ENCODE assay signal across 10 mouse cellular contexts in genomic region chr3:37757613-37758012, GRCm38 (mm10). TPM values are rescaled to one million over a fixed set of nuclear protein-coding genes. Genes with fewer than 3 reads are reported as not detected.
DNase-seq lines count a peak whose midpoint lies in the region; ATAC-seq and TF ChIP-seq lines count a peak whose summit lies in the region.
"Had no signal": no experiment of that assay in that cellular context is flagged by ENCODE, and none has a peak within 500 bp of the region (broad histone marks: within the 10 kb centered on the region; RNA-seq: fewer than 3 reads in every experiment).

No protein-coding gene starts in this region.

- TF ChIP-seq POLR2A in MEL (IDR thresholded peaks at IDR 0.05; ENCODE audit: control insufficient read depth in 1 of 2, insufficient read depth in 1 of 2, low read depth in 1 of 2, low read length in 2 of 2, poor library complexity in 1 of 2), result no peak

- 26% methylated on average over 4 of the region's 4 CpGs for WGBS in forebrain, embryonic 14.5 days
- WGBS in forebrain, embryonic 13.5 days, result 25% methylated on average over 4 of the region's 4 CpGs
- 29% methylated on average over 4 of the region's 4 CpGs for WGBS in kidney, embryonic 14.5 days
- 20% methylated on average over 4 of the region's 4 CpGs for WGBS in liver, embryonic 12.5 days (ENCODE audit: insufficient replicate concordance)

- peak overlapping the region; percentile 43 for H3K4me2 ChIP-seq in forebrain, embryonic 14.5 days (ENCODE audit: low read length)
- no peak overlapping the region; the same call in 1 of the 2 replicates for H3K4me2 ChIP-seq in forebrain, embryonic 13.5 days
- H3K4me2 ChIP-seq in kidney, embryonic 14.5 days (replicated peaks; ENCODE audit: low read depth, low read length), result peak overlapping the region; percentile 12; the same call in 1 of the 2 replicates
- peak overlapping the region; percentile 52 for H3K4me2 ChIP-seq in liver, embryonic 12.5 days

- no peak for TF ChIP-seq RAD21 in MEL (IDR thresholded peaks at IDR 0.05; ENCODE audit: low read depth, low read length)

- H3K27me3 ChIP-seq in forebrain, embryonic 14.5 days (replicated peaks; ENCODE audit: control insufficient read depth, insufficient read depth, low read length), result no peaks in the 10 kb centered on the region
- no peaks in the 10 kb centered on the region for H3K27me3 ChIP-seq in forebrain, embryonic 13.5 days
- H3K27me3 ChIP-seq in kidney, embryonic 14.5 days (ENCODE audit: control insufficient read depth, insufficient read depth, low read length), result no peaks in the 10 kb centered on the region
- H3K27me3 ChIP-seq in MEL (ENCODE audit: control insufficient read depth in 1 of 2, insufficient read depth in 2 of 2, low read length in 2 of 2), result no peaks in the 10 kb centered on the region
- no peaks in the 10 kb centered on the region for H3K27me3 ChIP-seq in liver, embryonic 12.5 days (replicated peaks)

- TF ChIP-seq CTCF in MEL (IDR thresholded peaks at IDR 0.05 in 2 of 3, conservative IDR thresholded peaks at IDR 0.05 in 1 of 3; ENCODE audit: control insufficient read depth in 1 of 3, insufficient read depth in 1 of 3, low read depth in 2 of 3, low read length in 3 of 3, poor library complexity in 1 of 3, severe bottlenecking in 1 of 3), result no peak

- H3K36me3 ChIP-seq in forebrain, embryonic 14.5 days (ENCODE audit: control insufficient read depth, insufficient read depth, low read length), result no peaks in the 10 kb centered on the region
- no peaks in the 10 kb centered on the region for H3K36me3 ChIP-seq in forebrain, embryonic 13.5 days (ENCODE audit: poor library complexity, severe bottlenecking)
- no peaks in the 10 kb centered on the region for H3K36me3 ChIP-seq in kidney, embryonic 14.5 days (ENCODE audit: control insufficient read depth, insufficient read depth, low read length)
- H3K36me3 ChIP-seq in MEL (ENCODE audit: control insufficient read depth in 1 of 2, insufficient read depth in 2 of 2, low read length in 2 of 2), result peaks cover 0 to 51% of the 10 kb centered on the region in 2 experiments; a peak in 2 of 4 replicates
- no peaks in the 10 kb centered on the region for H3K36me3 ChIP-seq in liver, embryonic 12.5 days
- H3K36me3 ChIP-seq: G1E had no signal

- no peak for DNase-seq in forebrain, embryonic 14.5 days (ENCODE audit: low spot score)
- no peak for DNase-seq in kidney, postnatal 36 days
- DNase-seq in MEL (ENCODE audit: low read depth, low spot score), result no peak
- DNase-seq in retina, postnatal 1 day, result no peak
- DNase-seq in thymus, adult 18-20 months, result no peak
- DNase-seq: right cerebral cortex, postnatal 14 days had no signal

- no peak for TF ChIP-seq EP300 in MEL (IDR thresholded peaks at IDR 0.05; ENCODE audit: low read depth in 1 of 2, low read length in 2 of 2)

- peaks cover 8% of the 10 kb centered on the region for H3K4me1 ChIP-seq in forebrain, embryonic 14.5 days (ENCODE audit: control insufficient read depth, insufficient read depth, low read length)
- peaks cover 17% of the 10 kb centered on the region for H3K4me1 ChIP-seq in forebrain, embryonic 13.5 days
- peaks cover 11% of the 10 kb centered on the region for H3K4me1 ChIP-seq in kidney, embryonic 14.5 days (ENCODE audit: control insufficient read depth, insufficient read depth, low read length)
- peaks cover 27 to 58% of the 10 kb centered on the region in 2 experiments for H3K4me1 ChIP-seq in MEL (ENCODE audit: control insufficient read depth in 1 of 2, insufficient read depth in 2 of 2, low read length in 2 of 2)
- H3K4me1 ChIP-seq in liver, embryonic 12.5 days, result peaks cover 55% of the 10 kb centered on the region

- H3K79me2 ChIP-seq in MEL (ENCODE audit: control insufficient read depth, insufficient read depth, low read length, poor library complexity), result no peaks in the 10 kb centered on the region

- no peak overlapping the region for H3K27ac ChIP-seq in forebrain, embryonic 14.5 days (ENCODE audit: low read depth, low read length)
- no peak overlapping the region for H3K27ac ChIP-seq in forebrain, embryonic 13.5 days
- no peak overlapping the region for H3K27ac ChIP-seq in kidney, embryonic 14.5 days (ENCODE audit: low read depth, low read length)
- peak overlapping the region; percentile 27; the same call in 1 of the 2 replicates for H3K27ac ChIP-seq in MEL (ENCODE audit: control insufficient read depth, low read depth, low read length)
- H3K27ac ChIP-seq in liver, embryonic 12.5 days, result no peak overlapping the region

- H3K4me3 ChIP-seq in forebrain, embryonic 14.5 days (ENCODE audit: low read depth, low read length), result no peak overlapping the region
- no peak overlapping the region for H3K4me3 ChIP-seq in forebrain, embryonic 13.5 days
- H3K4me3 ChIP-seq in kidney, embryonic 14.5 days (ENCODE audit: low read length), result no peak overlapping the region
- H3K4me3 ChIP-seq in MEL (ENCODE audit: control insufficient read depth in 1 of 2, insufficient read depth in 1 of 2, low read depth in 2 of 2, low read length in 2 of 2), result peak overlapping the region; percentile 26 to 32; a peak in 3 of 4 replicates
- no peak overlapping the region for H3K4me3 ChIP-seq in liver, embryonic 12.5 days

- no peak; the same call in 1 of the 2 replicates for ATAC-seq in forebrain, embryonic 14.5 days
- ATAC-seq in forebrain, embryonic 13.5 days, result no peak
- no peak for ATAC-seq in kidney, embryonic 14.5 days (ENCODE audit: low FRiP score, low TSS enrichment)
- no peak for ATAC-seq in liver, embryonic 12.5 days

- no peaks in the 10 kb centered on the region for H3K9me3 ChIP-seq in forebrain, embryonic 14.5 days (replicated peaks; ENCODE audit: control insufficient read depth, low read length)
- H3K9me3 ChIP-seq in forebrain, embryonic 13.5 days (replicated peaks), result no peaks in the 10 kb centered on the region
- no peaks in the 10 kb centered on the region for H3K9me3 ChIP-seq in kidney, embryonic 14.5 days (ENCODE audit: control insufficient read depth, low read length)
- H3K9me3 ChIP-seq in MEL (replicated peaks; ENCODE audit: insufficient read depth, low read length), result no peaks in the 10 kb centered on the region
- H3K9me3 ChIP-seq in liver, embryonic 12.5 days (replicated peaks), result no peaks in the 10 kb centered on the region

- no peak overlapping the region for H3K9ac ChIP-seq in forebrain, embryonic 14.5 days (ENCODE audit: low read length)
- H3K9ac ChIP-seq in forebrain, embryonic 13.5 days, result no peak overlapping the region
- H3K9ac ChIP-seq in kidney, embryonic 14.5 days (ENCODE audit: low read depth, low read length), result no peak overlapping the region
- no peak overlapping the region for H3K9ac ChIP-seq in MEL (ENCODE audit: control insufficient read depth, low read depth, low read length, poor library complexity, severe bottlenecking)
- H3K9ac ChIP-seq in liver, embryonic 12.5 days, result no peak overlapping the region

TF ChIP-seq in MEL, 35 proteins besides CTCF, POLR2A, EP300 and RAD21:
- TF ChIP-seq NELFE (IDR thresholded peaks at IDR 0.05; ENCODE audit: low read depth, low read length) (no peak), POLR2AphosphoS5 (IDR thresholded peaks at IDR 0.05; ENCODE audit: borderline replicate concordance, low read depth, low read length) (no peak), SMC3 (IDR thresholded peaks at IDR 0.05; ENCODE audit: low read depth, low read length) (no peak), TAL1 (IDR thresholded peaks at IDR 0.05; ENCODE audit: low read length) (no peak), USF1 (IDR thresholded peaks at IDR 0.05; ENCODE audit: low read depth, low read length) (no peak), BHLHE40 (IDR thresholded peaks at IDR 0.05; ENCODE audit: borderline replicate concordance, low read depth, low read length) (no peak), GABPA (IDR thresholded peaks at IDR 0.05; ENCODE audit: low read depth, low read length) (no peak), ELF1 (IDR thresholded peaks at IDR 0.05; ENCODE audit: low read depth, low read length) (no peak), GATA1 (IDR thresholded peaks at IDR 0.05; ENCODE audit: low read depth, low read length) (no peak), E2F4 (IDR thresholded peaks at IDR 0.05; ENCODE audit: borderline replicate concordance, low read depth, low read length) (no peak), MAZ (IDR thresholded peaks at IDR 0.05; ENCODE audit: low read depth, low read length) (no peak), TCF12 (IDR thresholded peaks at IDR 0.05; ENCODE audit: low read depth, low read length) (no peak), ZC3H11A (IDR thresholded peaks at IDR 0.05; ENCODE audit: low read depth, low read length) (no peak)

RNA-seq across cellular contexts. Expression of gene Gm5148, which starts 33.3 kb away (rescaled TPM):
- 7.4 and 8.8 TPM in 2 replicates for polyA plus RNA-seq in forebrain, embryonic 14.5 days (2014; fragmentation: Nextera tagmentation; extraction: Ambion mirVana)
- 5.2 and 5.3 TPM in 2 replicates for polyA plus RNA-seq in forebrain, embryonic 13.5 days (2015; fragmentation: Nextera tagmentation; extraction: Ambion mirVana)
- polyA plus RNA-seq in kidney, embryonic 14.5 days (2014; fragmentation: Nextera tagmentation; extraction: Ambion mirVana), result 8.1 and 9.4 TPM in 2 replicates
- total RNA-seq in MEL (2012; rRNA removed), result 107 and 147 TPM in 2 replicates
- 1 to 10 TPM in 1 of 2 experiments, not detected in 1; 1.0 TPM for polyA plus RNA-seq in MEL (2012; ENCODE audit: insufficient read depth in 1 of 2, insufficient read length in 2 of 2, low read depth in 1 of 2, low replicate concordance in 2 of 2, missing spikeins in 1 of 2)
- polyA plus RNA-seq in liver, embryonic 12.5 days (2016; fragmentation: Nextera tagmentation; extraction: Ambion mirVana), result 2.7 and 3.1 TPM in 2 replicates

Comparison
In these comparisons a context has a peak if more than half of its experiments do, and no peak if none do; other contexts are left out.
1. H3K4me3 ChIP-seq: peak in MEL (2 of 2); none in forebrain, embryonic 14.5 days (single experiment), forebrain, embryonic 13.5 days (single experiment), kidney, embryonic 14.5 days (single experiment) and liver, embryonic 12.5 days (single experiment).